Mouse (Mus musculus) lung, postnatal 4 days (tissue): ENCODE results near the gene Mum1.
"Not testable (repeated sequence)": the region's sequence is repeated elsewhere in the genome, so short reads cannot be mapped to it uniquely, and the experiment has no call there.

ENCODE experiments used
- DNase-seq, 2 experiments: peaks; one replicate each; pipeline ENCODE4 v3.0.0; 2021

Mum1 gene

DNA sequence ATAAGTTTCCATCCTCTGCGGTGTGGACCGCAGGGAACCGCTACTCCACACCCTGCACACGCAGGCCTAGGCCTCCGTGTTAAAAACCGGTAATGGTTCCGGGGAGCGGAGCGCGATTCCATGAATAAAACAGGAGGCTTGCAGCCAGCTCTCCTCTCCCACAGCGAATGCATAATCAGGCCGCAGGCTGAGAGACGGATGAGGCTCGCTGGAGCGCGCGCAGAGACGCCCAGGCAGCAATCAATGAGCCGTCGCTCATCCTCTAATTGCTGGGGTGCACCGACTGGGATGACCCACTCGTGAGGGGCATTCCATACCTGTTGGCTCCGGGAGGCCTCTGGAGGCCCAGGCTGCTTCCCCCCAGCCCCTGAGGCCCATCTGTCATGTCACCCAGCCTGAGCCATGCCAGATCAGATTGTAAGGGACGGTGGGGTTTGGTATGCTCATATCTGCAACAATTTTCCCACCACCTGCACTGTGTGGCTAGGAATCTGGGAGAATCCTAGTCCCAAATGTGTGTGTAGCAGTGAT is 17.3 kb upstream of the Mum1 start:
- no peak for DNase-seq

DNA sequence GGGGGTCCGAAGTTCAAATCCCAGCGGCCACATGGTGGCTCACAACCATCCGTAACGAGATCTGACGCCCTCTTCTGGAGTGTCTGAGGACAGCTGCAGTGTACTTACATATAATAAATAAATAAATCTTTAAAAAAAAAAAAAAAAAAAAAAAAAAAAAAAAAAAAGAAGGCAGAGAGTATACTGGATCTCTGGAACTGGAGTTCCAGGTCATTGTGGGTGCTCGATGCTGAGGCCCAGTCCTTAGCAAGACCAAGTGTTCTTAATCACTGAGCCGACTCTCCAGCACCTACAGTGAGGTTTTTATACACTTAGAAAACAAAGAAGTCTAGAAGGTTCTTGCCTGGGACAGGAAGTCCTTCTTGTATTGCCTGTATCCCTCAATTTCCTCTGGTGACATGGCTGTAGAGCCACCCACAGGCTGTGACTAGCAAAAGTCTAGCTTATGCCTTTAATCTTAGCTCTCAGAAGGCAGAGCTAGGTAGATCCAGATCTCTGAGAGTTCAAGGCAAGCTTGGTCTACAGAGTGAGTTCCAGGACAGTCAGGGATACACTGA is 14.6 kb upstream of the Mum1 start:
- not testable (repeated sequence) for DNase-seq

DNA sequence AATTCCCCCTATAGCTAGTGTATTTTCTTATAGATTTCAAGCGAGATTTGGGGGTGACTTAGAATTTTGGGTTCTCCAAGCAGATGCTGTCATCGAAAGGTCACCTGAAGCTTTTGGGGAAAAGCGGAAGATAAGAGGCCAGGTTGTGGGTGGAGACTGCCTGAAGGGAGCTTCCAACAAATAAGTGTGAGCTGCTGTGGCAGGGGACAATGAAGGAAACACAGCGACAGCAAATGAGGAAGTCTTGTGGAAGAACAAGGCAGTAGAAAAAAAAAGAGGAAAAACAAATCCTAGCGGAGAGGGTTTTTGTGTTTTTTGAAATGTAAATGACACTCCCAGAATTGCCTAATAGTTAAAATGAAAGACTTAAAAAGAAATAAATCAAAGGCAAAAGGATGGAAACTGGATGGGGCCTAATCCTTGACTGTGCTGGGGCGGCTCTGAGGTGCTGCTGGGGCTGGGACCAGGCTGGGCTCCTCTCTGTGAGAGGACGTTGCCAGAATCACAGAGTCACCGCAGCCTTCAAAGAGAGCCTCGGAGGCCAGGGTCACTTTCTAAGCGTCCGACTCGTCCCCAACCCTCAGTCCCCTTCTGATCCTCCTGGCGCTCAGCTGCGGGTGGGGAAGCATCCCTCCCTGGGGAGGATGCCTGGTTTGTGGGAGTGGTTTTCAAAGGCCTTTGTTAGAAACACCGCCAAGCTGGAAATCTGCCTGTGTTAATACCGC is 11.0 kb upstream of the Mum1 start:
- DNase-seq = no peak

DNA sequence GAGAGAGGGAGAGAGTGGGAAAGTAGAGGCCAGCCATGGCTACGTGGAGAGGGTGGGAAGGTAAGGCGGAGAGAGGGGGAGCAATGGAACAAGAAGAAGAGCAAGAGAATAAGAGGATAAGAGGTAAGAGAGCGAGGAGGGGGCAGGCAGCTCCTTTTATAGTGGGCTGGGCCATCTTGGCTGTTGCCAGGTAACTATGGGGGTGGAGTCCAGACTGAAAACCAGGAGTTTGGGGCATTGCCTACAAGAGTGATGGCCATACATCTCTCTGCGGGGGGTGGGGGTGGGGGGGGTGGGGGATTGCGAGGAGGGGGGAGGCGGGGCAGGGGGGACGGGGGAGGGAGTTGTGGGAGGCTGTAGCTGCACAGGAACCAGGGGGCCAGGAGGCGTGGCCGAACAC is 5.6 kb upstream of the Mum1 start:
- no peak for DNase-seq

DNA sequence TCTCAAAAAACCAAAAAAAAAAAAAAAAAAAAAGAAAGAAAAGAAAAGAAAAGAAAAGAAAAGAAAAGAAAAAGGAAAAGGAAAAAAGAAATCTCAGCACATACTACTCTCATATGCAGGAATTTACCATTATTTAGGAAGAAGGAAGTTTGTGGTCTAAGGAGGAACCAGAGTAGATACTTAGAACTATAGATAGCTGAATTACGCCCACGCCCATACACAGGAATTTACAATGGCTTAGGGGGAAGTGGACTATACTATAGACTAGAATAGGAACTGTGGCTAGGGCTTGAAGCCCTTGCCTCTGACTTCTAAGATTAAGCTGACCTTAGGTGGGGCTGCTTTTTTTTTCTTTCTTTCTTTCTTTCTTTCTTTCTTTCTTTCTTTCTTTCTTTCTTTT is 3.1 kb upstream of the Mum1 start:
- not testable (repeated sequence) for DNase-seq

DNA sequence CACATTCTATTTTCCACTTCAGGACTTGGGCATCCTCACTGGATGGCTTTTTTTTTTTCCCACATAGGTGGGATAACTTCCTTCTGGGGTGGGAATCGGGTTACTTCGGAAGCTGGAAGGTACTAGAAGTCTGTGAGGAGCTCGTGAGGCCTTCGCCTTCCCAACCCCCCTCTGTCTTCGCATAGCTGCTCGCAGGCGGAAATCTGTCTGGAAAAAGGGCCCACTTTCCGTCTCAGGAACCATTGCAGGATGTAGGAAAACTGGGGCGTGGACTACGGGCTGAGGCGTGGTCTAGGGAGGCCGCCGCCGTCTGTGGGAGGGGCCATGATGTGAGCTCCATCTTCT is 191 bp upstream of the Mum1 start:
- no peak for DNase-seq

DNA sequence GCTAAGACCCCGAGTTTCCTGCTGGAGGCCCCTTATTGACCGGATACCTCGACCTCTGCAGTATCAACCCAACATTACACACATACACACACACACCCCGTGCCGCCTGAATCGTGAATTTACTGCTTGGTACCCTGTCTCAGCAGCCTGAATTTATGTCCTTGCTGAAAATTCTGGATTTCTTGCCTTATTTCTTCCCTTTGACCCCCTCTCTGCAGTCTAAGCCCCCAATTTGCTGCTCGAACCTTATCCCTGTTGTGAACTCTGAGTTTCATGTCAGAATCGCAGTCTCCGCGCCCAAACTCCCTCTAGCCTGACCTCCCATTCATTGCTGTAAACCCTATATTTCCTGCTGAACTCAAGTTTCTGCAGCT is 919 bp downstream of the Mum1 start:
- no peak for DNase-seq

DNA sequence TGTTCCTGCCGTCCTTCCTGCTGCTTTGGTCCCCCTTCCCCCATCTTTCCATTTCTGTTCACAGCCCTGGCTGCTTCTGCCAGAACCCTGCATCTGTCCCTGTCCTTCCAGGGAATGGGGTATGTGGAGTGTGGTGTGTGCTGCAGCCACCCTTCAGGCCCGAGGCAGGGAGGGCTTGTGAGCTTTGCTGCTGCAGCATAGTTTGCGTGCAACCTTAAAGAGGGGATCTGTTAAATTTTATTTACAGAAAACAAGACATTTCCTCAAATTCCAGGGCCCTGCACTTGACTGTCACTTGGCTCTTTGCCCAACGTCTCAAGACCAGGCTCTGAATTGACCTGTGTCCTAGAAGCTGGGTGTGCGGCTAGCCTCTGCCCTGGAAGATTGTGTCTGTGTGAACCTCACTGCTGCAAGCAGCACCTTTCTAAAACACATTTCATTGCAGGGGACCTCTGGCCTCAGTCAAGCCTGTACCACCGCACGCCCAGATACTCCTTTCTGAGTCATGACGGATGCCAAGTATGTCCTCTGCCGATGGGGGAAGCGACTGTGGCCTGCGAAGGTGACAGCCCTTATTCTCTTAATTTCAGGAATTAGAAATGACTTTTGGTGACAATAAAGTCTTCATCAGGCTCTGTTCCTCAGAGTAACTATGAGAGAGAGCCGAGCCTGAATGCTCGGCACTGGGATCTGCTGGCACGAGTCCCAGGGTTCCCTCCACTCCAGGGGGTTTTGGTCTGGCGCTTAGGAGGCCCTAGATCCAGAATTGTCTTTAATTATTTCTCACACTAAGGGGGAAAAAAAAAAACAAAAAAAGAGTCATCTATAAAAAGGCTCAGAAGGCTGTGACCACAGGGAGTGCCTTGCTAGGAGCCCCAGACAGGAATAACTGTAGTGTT is 1.9 kb downstream of the Mum1 start:
- peak in 1 of 2 experiments; percentile 25 for DNase-seq

DNA sequence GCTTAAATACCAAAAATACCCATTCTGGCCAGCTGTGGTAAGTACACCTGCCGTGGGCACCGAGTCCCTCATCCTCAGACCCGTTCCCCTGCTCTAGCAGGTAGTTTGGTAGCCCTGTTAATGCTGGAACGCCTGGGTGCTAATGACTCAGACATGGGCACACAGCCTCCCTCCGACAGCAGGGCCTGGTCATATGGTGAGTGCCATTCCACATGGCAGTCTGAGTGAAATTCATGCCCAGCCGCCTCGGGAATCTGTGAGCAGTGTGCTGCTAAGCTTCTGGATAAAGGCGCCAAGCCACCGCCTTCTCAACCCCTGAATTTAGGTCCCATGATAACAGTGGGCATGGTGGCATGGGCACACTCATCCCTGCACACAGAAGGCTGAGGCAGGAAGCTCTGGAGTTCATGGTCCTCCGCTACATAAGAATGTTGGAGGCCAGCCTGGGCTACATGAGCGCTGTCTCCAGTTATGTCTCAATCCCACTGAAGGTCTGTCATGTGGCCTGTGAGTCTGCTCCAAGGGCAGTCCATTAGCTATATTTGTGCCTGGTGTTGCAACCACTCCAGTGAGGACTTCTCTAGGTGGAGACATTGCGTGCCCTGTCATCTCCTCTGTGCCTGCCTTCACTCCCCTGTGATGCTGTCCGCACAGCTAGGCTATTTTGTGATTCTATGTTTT is 10.1 kb downstream of the Mum1 start:
- DNase-seq = no peak

DNA sequence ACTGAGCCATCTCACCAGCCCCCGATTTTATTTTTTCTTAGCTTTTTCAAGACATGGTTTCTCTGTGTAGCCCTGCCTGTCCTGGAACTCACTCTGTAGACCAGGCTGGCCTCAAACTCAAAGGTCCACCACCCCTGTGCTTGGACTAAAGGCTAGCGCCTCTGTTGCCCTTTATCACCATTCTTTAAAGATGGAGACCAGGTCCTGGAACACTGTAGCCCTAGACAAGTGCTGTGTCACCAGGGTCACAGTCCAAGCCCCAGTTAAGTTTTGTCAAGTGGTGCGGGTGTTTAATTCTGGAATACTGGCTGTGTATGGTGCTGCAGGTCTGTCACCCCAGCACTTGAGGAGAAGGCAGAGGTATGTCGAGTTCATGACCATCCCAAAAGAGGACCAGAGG is 10.8 kb downstream of the Mum1 start:
- DNase-seq = no peak

DNA sequence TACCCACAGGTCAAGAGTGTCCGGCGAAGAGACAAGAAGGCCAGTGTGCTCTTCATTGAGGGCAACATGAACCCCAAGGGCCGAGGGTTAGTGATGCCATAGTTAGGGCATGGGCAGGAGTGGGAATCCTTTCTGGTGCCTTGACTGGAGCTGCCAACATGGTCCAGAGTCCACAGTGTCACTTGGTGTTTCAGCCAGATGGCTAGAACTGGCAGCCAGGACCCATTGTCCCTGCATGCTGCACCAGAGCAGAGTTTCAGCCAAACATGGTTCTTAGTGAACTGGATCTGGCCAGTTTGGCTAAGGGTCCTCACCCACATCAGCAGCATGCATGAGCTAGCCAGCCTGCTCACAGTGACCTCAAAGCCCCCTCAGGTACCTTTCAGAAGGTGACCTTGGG is 12.1 kb downstream of the Mum1 start:
- DNase-seq = no peak

DNA sequence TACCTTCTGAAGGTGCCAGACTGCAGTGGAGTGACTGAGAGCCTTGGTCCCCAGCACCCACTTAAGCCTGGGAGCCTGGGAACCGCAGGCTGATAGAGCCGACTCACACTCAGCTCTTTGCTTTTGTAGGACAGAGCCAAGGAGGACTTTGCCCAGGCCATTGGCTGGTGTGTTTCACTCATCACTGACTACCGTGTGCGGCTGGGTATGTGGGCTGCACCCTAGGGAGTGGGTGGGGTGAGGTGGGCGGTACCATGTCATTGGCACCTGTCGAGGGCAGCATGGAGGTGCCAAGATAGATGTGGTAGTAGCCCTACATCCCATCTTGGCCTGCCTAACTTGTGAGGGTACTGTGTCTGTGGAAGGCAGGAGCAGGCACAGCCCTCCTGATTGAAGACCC is 13.6 kb downstream of the Mum1 start:
- DNase-seq = no peak

DNA sequence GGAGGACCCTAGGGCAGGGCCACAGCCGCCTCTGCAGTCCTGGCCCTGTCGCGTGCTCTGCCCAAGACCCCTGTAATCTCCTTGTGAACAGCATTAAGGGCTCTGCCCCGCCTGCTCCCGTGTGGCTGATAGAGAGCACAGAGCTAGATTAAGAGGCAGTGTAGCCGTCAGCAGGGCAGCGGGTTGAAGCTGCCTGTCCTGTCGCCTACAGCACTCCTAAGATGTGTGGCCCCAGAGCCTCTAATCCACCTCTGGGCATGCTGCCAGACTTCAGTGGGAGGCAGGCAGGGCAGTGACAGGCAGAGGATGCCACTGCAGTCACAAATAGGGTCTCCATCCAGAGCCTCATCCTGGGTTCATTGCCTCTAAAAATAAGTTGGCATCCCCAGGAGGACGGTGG is 15.9 kb downstream of the Mum1 start:
- DNase-seq = no peak

DNA sequence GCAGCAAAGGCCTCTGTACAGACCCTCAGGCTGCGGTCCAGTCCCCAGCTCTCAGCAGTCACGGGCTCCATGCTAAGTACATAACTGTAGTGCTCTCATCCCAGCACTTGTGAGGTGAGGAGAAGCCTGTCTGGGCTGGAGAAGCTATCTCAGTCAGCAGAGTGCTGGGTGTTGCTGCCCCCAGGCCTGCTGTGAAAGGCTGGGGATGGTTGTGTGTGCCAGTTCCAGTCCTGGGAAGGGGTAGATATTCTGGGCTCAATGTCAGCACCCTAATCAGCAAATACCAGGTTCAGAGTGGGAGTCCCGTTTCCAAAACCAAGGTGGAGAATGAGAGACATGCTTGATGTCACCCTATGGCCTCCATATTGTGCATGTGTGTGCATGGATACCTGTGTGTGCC is 16.4 kb downstream of the Mum1 start:
- no peak for DNase-seq

DNA sequence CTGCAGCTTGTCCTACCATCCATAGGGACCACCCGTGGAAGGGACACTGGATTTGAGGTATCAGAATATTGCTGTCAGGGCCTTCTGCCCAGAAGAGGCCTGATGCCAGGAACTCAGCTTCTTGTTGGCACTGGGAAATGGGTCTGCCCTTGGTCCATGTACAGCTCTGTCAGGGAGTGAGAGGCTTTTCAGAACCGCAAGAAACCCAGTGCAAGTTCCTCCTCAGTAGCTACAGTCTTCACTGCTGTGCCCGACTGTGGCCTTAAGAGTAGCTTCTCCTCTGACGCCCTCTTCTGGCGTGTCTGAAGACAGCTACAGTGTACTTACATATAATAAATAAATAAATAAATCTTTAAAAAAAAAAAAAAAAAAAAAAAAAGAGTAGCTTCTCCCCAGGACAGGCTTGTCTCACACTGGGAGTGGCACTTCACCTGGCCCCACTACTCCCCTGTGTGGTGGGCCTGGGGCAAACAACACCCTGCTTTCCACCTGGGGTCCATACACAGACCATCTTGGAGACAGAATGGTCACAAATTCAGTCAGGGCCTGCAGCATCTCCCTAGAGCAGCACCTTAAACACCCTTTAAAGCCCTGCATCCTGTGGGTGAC is 18.7 kb downstream of the Mum1 start:
- DNase-seq = peak in 1 of 2 experiments; percentile 59

DNA sequence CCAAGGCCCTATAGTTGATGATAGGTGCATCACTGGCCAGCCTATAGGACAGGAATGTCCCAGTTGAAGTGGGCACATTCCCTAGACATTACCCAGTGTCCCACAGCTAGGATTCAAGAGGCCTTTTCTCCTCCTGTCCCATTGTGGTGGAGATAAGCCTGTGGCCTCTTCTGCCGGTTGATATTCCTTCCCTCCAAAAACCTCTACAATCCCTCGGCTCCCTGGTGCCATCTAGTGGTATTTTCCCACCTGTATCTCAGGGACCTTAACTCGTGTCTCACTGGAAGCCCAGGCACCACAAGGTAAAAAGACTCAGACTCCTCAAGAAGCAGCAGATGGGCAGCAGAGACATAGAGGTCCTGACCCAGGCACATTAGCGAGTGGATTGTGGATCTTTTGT is 19.4 kb downstream of the Mum1 start:
- DNase-seq = peak; percentile 63 to 83

DNA sequence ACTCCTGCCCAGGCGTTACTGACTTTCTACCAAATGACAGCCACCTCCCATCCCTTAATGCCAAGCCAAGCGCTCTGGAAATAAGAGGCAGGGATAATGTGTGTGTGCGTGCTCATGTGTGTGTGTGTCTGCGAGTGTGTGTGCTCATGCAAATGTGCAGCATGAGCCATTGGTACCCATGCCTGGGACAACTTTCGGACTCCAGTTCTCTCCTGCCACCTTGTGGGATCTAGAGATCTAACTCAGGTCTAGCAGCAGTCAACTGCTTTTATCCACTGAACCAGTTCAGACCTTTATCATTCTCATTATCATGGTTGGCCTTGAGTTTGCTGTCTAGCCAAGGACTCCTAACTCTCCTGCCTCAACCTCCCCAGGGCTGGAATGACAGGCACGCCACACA is 21.6 kb downstream of the Mum1 start:
- no peak for DNase-seq

DNA sequence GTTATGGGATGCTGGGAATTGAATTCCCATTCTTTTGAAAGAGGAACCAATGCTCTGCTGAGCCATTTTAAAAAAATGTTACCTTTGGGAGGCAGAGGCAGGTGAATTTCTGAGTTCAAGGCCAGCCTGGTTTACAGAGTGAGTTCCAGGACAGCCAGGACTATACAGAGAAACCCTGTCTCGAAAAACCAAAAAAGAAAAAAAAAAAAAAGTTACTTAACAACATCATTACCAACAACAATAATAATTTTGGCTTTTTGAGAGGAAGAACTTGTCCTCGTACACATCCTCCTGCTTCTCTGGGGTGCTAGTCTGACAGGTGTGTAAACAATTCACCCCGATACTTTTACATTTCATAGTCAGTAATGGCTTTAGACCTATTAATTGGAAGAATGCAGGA is 22.2 kb downstream of the Mum1 start:
- not testable (repeated sequence) for DNase-seq

DNA sequence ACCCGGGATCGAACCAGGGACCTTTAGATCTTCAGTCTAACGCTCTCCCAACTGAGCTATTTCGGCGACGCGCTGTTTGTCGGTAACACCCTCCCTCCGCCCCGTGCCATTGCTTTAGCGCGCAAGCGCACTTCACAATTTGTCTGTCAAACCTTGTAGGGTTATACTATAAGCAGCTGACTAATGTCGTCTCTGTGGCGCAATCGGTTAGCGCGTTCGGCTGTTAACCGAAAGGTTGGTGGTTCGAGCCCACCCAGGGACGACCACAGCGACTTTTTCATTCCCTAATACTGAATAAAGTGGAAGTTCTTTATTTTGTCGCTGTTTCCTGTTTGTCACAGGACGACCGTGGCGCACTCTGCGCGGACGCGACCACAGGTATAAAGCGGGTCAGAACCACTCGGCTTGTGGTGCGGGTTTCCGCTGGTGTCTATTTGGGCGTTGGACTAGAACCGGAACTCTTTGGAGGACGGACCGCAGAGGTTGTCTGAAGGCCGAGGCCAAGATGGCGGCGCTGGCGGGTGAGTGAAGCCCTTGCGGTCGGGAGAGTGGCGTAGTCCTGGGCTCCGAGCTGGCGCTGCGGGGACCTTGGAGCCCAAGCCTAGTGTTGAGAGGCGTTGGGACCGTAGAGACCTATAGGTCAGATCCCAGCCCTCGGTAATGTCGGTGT is 22.9 kb downstream of the Mum1 start, which contains the start of gene Ndufs7:
TSS of gene Ndufs7 (plus strand) at position 151 of the 670 bp plus-strand sequence.
- DNase-seq = peak; percentile 95 to 97

DNA sequence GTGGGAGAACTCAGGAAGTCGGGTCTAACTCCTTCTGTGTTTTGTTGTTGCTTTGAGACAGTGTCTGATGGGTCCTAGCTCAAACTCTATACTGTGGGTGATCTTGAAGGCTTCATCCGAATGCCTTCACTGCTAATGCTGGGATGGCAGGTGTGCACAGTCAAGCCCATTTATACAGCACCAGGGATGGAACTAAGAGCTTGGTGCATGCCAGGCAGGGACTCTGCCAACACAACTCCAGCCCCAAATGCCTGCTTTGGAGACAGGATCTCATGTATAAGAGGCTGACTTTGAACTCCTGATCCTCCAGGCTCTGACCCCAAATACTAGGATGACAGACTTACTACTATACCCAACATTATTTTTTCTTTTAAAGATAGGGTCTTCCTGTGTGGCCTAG is 23.8 kb downstream of the Mum1 start:
- DNase-seq = no peak

DNA sequence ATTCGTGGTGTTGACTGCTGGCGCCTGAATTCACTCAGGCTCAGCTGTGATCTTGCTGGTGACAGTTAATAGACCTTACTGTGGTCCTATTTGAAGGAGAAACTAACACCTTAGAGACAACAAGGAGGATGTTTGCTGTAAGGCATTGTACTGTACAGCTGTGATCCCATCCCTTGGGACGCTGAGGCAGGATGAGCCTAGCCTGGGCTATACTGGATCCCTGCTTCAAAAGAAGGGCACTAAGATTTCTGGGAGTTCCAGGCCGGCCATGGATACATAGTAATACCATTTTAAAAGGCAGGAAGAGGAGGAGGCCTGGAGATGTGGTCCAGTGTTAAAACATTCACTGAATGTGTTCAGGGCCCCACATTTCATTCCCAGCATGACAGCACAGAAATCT is 24.3 kb downstream of the Mum1 start:
- no peak for DNase-seq

DNA sequence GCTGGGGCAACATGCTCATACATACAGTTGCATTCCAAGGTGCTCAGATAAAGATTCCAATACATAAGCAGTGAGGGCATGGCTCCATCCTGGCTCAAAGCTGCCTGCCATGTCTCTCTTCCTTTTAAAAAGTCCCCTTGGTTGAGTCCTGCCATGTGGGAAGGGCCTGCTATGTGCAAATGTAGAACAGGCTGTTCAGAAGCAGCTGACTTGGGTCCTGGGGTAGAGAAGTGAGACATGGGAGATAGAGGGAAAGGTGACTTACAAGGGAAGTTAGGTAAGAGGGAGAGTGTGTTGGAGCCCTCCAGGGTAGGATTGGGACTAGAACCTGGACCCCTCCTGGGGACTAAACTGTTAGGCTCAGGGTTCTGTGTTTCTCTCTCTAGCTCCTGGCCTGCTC is 25.8 kb downstream of the Mum1 start:
- no peak for DNase-seq
